Mouse (Mus musculus) thymus, adult 2 months (tissue): Measurements from ENCODE around the gene Gprc5b.

Source experiments
- CTCF ChIP-seq: fragments of 200-500 bp; IDR thresholded peaks from 2 replicates; pipeline ENCODE4 v1.5.1; 2012; ENCODE audit warnings: mild to moderate bottlenecking, control low read depth, low read length, moderate library complexity, borderline replicate concordance; ENCODE audit not compliant: control insufficient read depth, poor library complexity, insufficient read depth; ENCODE audit errors: extremely low read depth
- POLR2A ChIP-seq: fragments of 200-500 bp; IDR thresholded peaks from 2 replicates; pipeline ENCODE4 v1.6.1; 2012; ENCODE audit warnings: mild to moderate bottlenecking, low read length, control low read depth, moderate library complexity; ENCODE audit not compliant: control insufficient read depth, poor library complexity, insufficient read depth; ENCODE audit errors: extremely low read depth

DNA sequence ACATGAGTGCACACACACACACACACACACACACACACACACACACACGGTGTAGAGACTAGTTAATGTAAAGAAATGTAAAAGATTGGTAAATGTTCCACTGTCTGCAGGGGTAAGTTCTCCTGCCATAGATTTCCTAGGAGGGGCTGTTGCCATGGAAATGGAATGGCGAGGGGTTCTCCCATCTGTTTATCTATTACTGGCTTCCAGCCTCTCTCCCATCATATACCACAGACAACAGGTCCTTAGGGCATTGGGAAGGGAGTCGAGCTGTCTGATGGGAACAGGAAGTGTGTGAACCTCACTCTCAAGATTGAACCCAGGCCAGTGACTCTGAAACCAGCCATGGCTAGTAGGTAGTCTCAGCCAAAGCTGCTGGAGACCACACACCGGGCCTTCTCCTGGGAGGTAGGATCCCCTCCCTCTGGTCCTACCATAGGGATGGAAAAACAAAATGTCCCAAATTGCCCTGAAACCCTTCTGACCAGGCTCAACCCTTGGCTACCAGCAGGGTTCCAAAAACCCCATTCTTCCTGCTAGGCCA is 3.6 kb downstream of the Gprc5b start:
- TF ChIP-seq POLR2A (no peak), CTCF (no peak)
